Mouse (Mus musculus) brain, embryonic 14.5 days (tissue): ENCODE results near the gene Mnat1.

Experiments
- CTCF ChIP-seq: fragments of 200-500 bp; IDR thresholded peaks from 2 replicates; pipeline ENCODE4 v1.5.1; 2012; ENCODE audit warnings: inconsistent platforms, mild to moderate bottlenecking, moderate library complexity, borderline replicate concordance; ENCODE audit not compliant: insufficient read depth, insufficient read length; ENCODE audit errors: extremely low read depth
- POLR2A ChIP-seq: fragments of 200-500 bp; IDR thresholded peaks from 2 replicates; pipeline ENCODE4 v1.6.1; 2012; ENCODE audit warnings: mild to moderate bottlenecking, inconsistent platforms, borderline replicate concordance; ENCODE audit not compliant: poor library complexity, insufficient read depth, insufficient read length, severe bottlenecking; ENCODE audit errors: extremely low read depth

DNA sequence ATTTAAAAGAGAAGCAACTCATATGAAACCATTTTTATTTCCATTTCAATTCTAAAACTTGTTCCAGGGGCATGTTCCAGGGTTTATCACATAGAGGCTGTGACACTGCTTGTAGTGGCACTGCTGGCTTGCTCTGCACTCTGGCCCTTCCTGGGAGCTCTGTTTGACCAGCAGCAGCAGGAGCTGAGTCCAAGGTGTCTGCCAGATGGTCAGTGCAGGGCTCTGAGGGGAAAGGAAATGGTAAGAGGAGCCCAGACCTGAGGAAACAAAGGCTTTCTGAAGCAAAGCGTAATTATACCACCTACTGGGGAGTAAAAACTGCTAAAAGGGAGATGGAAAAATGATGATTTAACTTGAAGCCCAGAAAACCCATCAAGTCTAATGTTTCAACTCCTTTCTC lies 145.0 kb downstream of the Mnat1 start:
- TF ChIP-seq CTCF (no peak), POLR2A (no peak)
